Mouse (Mus musculus) bone marrow macrophage, adult 2 months (primary cell): Measurements from ENCODE around the gene Praf2.

Experiments used
- CTCF ChIP-seq: IDR thresholded peaks from 2 replicates; pipeline ENCODE4 v1.5.1; 2012; ENCODE audit warnings: low read depth, mild to moderate bottlenecking, low read length, moderate library complexity
- POLR2A ChIP-seq: IDR thresholded peaks from 2 replicates; pipeline ENCODE4 v1.6.1; 2012; ENCODE audit warnings: mild to moderate bottlenecking, low read depth, low read length, borderline replicate concordance

DNA sequence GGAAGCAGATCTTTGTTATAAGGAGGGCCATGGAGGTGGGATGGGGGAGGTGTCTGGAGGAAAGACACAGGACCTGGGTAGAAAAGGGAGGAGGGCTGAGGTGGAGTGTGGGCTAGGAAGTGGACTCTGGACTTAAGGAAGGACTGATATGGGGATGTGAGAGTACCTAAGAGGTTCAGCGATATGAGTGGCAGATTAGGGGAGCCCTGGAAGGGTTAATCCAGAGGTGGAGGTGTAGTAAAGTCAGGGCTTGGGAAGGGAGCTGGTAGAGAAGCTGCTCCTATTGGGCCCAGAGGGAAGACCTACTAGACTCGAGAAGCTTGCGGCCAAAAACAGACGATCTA, 655 bp downstream of the Praf2 start:
- TF ChIP-seq POLR2A: no peak
- no peak for TF ChIP-seq CTCF
